Mouse (Mus musculus) spleen, postnatal 10 days (tissue): Measurements from ENCODE around the gene Mff.

Source experiments
- DNase-seq, 2 experiments: peaks; one replicate each; pipeline ENCODE4 v3.0.0; 2021 to 2022; ENCODE audit warnings: low spot score in 2 of 2

The Mff gene

DNA sequence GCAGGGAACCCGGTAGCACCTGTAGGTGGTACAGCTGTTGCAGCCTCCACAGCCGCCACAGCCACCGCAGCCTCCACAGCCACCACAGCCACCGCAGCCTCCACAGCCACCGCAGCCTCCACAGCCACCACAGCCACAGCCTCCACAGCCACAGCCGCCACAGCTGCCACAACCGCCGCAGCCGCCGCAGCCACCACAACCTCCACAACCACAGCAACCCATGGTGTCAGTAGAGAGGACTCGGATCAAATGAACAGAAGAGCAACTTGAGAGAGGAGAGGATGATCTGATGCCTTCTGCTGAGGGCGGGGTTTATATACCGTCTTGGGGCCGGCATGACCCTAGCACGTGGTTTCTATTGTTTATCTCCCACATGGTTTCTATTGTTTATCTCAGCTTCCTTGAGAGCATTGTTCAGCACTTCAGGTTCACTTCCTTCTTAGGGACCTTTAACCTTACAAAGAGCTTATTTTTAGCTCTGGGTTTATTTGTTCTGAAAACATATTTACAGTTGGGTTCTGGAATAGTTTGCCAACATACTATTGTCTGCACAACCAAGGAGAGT, 46.4 kb downstream of the Mff start, which contains the start of gene Gm47791:
Gene Gm47791 (minus strand): TSS at position 222 of the 565 bp plus-strand sequence.
- DNase-seq, result no peak

DNA sequence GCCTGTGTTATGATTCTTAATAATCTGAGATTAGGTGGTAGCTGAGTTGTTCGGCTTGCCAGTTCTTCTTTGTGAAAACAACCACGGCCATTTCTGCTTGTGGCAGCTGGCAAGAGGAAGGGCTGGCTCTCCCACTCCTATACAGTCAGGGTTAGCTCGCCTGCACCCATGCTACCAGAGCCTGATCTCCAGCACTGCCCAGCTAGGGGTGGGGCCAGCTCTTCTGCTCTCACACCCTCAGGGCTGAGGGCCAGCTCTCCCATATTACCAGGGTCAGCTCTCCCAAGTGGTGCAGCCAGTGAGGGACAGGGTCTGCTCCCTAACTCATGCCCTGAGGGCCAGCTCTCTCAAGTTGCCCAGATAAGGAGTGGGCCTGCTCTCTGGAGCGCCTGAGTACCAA, 47.7 kb downstream of the Mff start:
- no peak for DNase-seq

DNA sequence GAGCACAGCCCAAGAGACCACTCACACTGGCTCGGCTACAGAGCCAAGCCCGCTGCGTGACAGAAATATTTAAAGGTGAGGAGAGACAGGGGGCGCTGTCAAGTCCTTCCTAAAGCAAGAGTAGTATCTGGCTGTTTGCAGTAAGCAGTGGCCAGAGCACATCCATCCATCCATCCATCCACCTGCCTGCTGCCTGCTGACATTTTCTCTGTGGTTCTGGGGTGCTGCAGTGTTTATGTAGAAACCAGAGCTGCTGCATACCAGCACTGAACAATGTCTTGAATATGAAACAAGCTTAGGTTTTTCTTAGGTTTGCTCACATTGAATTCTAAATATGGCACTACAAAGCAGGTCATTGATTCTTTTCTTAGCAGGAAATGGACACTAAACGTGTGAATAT, 48.5 kb downstream of the Mff start:
- DNase-seq, result no peak

DNA sequence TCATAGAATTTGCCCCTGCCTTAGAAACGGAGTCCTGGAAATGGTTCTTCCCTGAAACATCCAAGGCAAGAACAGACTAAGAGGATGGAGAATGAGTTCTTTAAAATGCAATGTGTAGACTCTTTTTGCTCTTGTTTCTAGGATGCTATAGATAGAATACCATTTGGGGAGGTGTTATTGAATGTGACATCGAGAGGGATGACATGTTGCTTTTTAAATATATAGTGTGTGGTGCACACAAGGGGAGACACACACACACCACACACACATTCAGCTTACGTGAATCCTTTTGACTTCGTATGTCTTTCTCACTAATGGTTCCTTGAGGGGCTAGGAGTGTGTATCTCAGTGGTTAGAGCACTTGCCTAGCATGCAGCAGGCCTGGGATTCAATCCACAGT, 50.6 kb downstream of the Mff start:
- DNase-seq, result no peak

DNA sequence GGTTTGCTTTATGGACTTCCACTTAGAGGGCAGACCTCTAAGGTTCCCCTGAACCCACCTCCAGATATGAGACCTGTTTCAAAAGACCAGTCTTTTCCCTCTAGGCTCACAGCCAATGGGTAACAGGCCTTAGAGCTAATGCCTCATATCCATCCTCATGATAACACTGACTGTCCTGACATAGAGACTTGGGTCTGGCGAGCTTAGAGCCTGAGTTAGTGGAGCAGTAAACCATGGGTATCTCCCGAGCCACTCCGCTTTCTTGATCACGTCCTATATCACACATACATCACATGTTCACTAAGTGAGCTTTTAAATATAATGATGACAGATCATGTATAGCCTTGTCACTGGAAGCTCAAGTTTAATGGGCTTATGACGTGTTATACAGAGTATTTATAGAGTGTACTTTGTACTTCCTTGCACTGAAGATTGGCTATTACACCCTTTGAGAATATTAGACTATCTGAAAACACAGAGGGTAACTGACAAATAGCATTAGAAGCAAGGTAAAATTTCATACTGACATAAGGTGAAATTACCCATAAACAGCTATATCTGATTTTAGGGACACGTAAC, 54.8 kb downstream of the Mff start:
- DNase-seq, result no peak

DNA sequence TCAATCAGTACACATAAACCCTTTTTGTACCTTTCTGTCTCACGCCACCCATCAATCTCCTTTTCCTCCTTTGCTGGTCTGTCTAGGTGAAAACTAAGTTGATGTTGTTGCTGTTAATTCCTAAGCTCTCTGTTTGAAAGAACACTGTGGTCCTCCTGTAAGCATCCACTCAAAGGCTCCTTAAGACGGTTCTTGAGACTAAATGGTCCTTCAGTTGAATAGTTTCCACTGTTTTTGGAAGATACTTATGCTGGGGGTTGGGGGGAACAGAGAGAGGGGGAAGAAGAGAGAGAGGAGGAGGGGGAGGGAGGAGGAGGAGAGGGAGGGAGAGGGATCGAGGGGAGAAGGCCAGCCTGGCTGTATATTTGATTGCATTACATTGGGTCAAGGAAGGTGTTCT, 58.9 kb downstream of the Mff start:
- DNase-seq, result no peak

DNA sequence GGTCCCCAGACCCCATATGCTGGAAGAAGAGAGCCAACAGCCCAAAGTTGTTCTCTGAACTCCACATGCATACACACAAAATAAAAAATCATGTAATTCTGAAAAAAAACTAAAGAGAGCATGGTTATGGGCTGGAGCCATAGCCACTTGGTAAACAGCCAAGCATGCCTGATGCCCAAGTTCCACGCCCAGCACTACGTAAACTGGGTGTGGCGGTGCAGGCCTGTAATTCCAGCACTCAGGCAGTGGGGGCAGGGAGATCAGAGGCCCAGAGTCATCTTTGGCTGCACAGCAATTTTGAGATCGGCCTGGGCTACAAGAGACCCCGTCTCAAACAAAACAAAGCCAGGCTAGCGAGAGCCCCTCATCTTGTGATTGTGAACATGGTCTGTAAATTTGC, 60.9 kb downstream of the Mff start:
- DNase-seq, result no peak

DNA sequence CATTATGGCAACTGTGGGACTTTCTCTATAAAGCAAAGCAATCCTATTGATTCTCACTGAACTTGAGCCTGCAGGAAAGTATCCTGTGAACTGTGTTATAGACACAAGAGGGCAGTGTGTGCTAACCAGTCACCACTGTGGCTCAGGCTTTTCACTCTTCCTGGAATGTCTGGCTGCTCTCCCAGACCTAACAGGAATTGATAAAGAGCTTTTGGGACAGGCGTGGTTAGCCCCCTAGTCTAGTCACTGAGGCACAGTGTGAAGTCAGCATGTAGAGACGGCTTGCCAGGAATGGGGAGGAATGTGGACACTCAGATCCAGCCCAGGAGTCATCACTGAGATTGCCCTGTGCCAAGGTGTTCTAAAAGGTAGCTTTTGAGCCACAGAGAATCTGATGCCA, 62.7 kb downstream of the Mff start:
- DNase-seq, result peak in 1 of 2 experiments; percentile 29

DNA sequence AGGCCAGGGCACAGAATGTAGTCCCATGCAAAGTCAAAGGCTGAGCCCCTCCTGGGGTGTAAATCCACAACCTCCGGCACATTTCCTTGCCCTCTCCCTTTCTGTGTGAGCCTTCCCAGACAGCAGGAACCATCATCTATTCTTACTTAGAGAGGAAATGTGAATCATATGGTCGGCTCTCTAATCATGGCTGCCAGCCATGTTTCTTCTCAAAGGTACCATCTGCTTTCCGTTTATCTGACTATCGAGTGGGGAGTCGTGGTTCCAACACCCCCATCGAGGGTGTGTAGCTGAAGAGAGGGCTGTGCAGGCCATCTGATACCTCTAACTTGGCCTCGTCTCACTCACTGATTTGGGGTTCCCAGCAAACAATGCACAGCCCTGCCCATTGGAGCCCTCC, 63.4 kb downstream of the Mff start:
- DNase-seq, result no peak

DNA sequence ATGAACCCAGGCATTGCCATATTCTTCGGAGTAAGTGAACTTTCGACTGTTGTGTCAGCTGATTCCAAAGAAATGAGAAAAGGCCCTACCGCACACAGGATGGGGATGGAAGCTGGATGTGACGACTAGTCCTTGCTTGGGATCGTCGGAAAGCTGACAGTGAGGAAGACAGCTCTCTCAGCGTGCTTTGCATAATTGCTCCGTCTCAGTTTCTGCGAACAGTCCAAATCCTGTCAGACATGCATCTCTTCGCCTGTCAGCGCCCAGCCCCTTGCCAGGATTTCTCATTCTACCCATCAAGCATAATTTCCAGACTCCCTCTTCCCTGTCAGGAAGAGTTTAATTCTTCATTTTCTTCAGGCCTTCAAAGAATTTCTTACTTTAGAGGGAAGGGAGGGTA, 66.4 kb downstream of the Mff start:
- DNase-seq, result no peak

DNA sequence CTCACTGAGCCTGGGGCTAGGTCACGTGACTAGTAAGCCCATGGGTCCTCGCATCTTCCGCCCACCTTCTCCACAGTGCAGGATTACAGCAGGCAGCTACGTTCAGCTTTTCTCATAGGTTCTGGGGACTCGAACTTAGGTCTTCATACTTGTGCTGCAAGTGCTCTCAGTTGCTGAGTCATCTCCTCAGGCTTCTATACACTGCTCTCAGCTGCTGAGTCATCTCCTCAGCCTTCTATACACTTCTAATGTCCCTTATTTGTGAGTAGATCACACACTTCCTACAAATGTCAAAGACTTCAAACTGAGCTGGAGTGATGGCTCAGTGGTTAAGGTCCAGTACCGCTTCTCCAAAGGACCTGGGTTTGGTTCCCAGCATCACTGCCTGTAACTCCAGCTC, 67.5 kb downstream of the Mff start:
- DNase-seq, result no peak

DNA sequence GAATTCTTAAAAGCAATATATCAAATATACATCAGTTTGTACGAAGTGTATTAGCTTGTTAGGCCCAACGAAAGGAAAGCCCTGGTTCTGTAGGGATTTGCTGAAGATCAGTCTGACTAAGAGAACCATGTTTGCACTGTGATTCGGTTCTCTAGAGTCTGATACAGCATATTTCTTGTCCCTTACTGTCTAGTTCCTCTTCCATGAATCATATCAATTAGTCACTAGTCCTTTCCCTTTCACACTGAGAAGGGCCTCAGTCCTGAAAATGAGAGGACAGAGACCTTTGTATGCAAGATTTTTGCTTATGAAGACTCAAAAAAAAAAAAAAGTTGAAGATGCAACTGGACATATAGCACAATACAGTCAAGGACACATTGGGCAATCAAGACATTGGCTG, 68.4 kb downstream of the Mff start:
- no peak for DNase-seq

DNA sequence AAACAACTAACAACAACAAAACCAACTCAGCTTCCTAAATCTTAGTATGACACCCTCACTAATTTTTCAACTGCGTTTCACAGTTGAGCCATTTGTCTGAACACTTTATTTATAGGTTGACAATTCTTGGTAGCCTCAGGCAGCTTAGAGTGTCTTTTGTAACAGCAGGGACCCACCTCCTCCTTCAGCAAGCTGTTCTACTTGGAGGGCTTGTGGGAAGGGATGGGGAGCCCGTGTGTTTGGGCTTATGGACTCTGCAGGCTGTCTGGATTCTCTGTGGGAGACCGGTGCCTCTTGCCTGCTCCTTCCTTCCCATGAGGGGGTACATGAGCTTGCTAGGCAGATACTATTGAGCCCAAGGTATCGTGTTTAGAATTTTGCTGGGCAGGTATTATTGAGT, 69.3 kb downstream of the Mff start:
- DNase-seq, result no peak

DNA sequence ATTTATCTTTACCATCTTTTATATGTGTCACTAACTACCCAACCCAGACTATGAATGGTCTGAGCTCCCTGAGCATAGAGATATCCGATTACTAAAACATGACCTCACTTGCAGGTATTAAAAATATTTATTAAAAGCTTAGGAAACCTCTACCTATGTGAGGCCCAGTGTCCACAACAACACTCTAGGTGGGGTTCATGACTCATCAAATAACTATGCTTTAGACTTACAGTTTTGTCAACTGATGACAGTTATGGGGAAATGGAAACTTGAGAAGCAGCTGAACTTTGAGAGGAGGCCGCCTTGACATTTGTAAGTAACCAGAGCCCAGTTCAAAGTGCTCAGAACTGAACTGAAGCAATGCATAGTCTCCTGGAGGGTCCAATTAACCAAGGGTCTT, 70.5 kb downstream of the Mff start:
- DNase-seq, result no peak

DNA sequence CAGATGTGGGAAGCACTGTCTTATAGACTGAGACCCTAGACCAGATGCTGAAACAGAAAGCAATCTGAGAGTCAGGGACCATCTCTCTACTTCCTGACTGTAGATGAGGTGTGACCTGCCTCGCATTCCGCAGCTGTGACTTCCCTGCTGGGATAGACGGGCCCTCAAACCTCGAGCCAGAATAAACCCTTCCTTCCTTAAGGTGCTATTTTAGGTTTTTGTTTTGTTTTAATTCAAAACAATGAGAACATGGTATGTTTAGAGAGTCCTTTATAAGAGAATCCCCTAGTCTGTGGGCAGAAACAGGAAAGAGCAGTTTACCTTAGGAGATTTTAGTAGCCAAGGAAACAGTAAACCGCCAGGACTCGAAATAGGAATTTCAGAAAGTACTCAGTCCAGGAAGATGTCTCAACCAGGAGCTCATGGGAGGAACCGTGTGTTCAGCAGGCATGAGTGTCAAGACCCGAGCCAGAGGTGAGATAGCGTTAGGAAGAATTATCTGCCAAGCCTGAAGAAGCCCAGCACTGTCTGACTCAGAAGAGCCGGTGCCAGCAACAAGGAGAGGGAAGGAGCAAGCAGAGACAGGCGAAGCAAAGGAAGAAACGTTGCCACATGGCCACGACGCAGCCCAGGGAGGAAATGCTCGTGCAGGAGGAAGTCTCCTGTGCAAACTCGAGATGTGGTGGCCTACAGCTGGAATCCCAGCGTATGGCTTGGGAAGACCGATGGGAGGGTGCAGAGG, 71.2 kb downstream of the Mff start:
- no peak for DNase-seq

DNA sequence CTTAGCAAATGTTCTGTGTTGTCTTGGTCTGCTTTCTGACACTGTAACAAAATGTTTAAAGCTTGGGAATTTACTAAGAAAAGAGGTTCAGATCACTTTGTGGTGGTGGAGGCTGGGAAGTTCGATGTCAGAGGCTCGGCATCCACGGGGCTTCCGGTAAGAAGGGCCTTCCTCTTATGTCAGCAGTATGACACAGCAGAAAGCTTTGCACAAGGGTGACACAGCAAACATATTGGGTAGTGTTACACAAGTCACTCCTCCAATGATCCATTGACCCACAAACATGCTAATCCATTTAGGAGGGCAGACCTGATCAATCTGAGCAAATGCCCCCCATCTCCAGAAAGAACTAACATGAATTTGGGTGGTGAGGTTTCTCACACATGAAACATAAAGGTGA, 72.4 kb downstream of the Mff start:
- DNase-seq, result no peak

DNA sequence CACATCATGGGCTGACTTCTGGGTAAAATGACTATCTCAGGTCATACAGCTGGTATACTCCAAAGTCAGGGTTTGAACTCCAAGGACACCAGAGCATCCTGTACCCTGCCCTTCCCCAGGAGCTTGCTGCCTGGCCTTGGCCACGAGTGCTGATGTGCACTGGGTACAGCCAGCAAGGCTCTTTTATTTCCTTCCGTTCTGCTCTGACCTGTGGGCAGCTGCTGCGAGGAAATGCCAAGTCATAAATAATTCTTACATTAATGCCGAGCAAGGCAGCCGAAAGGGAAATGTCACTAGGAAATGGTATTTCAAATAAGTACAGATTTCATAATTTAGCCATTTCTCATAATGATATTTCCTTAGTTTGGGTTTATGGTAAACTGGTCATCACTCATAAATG, 73.6 kb downstream of the Mff start:
- no peak for DNase-seq

DNA sequence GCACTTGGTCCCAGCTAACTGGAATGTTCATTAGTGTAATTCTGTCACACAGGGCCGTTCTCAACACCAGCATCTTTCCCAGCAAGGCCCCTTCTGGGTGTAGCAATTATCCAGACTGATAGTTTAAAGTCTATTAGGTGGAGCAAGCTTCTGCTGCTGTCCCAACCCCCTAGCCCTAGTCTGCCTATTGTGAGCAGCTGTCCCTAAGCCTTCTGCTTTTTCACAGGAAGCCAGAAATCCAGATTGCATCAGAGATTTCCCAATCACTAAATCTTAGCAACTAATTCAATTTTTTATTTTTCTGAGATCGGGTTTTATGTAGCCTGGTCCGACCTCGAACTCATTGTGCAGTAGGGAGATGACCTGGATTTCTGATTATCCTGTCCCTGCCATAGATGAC, 74.2 kb downstream of the Mff start:
- DNase-seq, result no peak

DNA sequence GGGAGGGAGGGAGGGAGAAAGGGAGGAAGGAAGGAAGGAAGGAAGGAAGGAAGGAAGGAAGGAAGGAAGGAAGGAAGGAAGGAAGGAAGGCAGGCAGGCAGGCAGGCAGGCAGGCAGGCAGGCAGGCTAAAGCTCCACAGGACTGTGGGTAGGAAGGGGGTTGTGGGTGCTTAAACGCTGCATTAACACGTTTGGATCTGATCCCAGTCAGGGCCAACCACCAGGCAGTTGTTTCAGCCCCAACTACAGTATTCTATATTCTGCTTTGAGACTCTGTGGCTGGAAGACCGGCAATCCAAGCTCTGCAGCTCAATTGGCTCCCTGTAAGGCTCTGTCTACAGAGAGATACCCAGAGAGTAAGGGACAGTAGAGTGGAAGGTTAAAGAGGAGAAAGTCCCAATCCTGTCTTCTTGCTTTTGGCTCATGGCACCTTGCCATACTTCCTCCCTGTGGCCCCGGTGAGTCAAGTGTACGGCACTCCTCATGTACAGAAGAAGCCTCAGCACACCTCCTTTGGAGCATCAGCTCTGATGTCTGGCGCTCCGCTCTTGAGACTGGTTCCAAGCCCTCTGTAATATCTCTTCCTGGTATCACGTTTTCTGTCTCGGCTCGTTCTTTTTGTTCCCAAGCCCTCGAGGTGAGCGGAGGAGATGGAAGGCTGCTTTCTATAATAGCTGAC, 76.6 kb downstream of the Mff start:
- no peak for DNase-seq
